Mouse (Mus musculus) spleen, adult 12 weeks (tissue): ENCODE measurements at regions not wholly inside any gene's neighbourhood (a gene's known extent, or its start where the extent isn't known, plus 50 kb on each side); places are given as distances from the start of the nearest gene placed in this dataset.

ENCODE experiments used
- DNase-seq: peaks from one replicate; pipeline ENCODE4 v3.0.0; 2022; ENCODE audit warnings: low spot score

GRCm38 (mm10) chr9:120628794-120629560 lies 57.7 kb downstream of the Rpl14 start:
- no peak for DNase-seq

- no peak for DNase-seq
These were observed 58.4 kb downstream of the Rpl14 start for GRCm38 (mm10) chr9:120629609-120630008.

GRCm38 (mm10) chr9:120632821-120633220 lies 61.6 kb downstream of the Rpl14 start:
- DNase-seq = no peak

- DNase-seq = no peak
These were observed 71.4 kb downstream of the Rpl14 start for GRCm38 (mm10) chr9:120642656-120643055.

GRCm38 (mm10) chr9:120643371-120643770 lies 72.1 kb downstream of the Rpl14 start:
- DNase-seq = no peak

- DNase-seq = no peak
These were observed 74.5 kb downstream of the Rpl14 start for GRCm38 (mm10) chr9:120645776-120646175.

- DNase-seq = no peak
These were observed 75.8 kb downstream of the Rpl14 start for GRCm38 (mm10) chr9:120646806-120647667.

GRCm38 (mm10) chr9:120647668-120647955 lies 76.4 kb downstream of the Rpl14 start:
- DNase-seq = no peak

- no peak for DNase-seq
These were observed 81.5 kb downstream of the Rpl14 start for GRCm38 (mm10) chr9:120652733-120653132.

GRCm38 (mm10) chr9:120653170-120653569 lies 81.9 kb downstream of the Rpl14 start:
- no peak for DNase-seq

- DNase-seq = no peak
These were observed 83.5 kb downstream of the Rpl14 start for GRCm38 (mm10) chr9:120654736-120655135.

GRCm38 (mm10) chr9:120656976-120657375 lies 85.7 kb downstream of the Rpl14 start:
- DNase-seq = no peak

GRCm38 (mm10) chr9:120657786-120658185 lies 86.5 kb downstream of the Rpl14 start:
- no peak for DNase-seq

GRCm38 (mm10) chr9:120658576-120658975 lies 87.3 kb downstream of the Rpl14 start:
- DNase-seq = no peak

GRCm38 (mm10) chr9:120661226-120661625 lies 90.0 kb downstream of the Rpl14 start:
- DNase-seq = no peak

- DNase-seq = no peak
These were observed 90.5 kb downstream of the Rpl14 start for GRCm38 (mm10) chr9:120661641-120662227.

GRCm38 (mm10) chr9:120663181-120663580 lies 91.9 kb downstream of the Rpl14 start:
- no peak for DNase-seq

GRCm38 (mm10) chr9:120664086-120664485 lies 92.8 kb downstream of the Rpl14 start:
- DNase-seq = no peak

- DNase-seq = no peak
These were observed 101.2 kb downstream of the Rpl14 start for GRCm38 (mm10) chr9:120672452-120672851.

- no peak for DNase-seq
These were observed 103.6 kb downstream of the Rpl14 start for GRCm38 (mm10) chr9:120674855-120675254.

- no peak for DNase-seq
These were observed 104.3 kb downstream of the Rpl14 start for GRCm38 (mm10) chr9:120675371-120676150.

- DNase-seq = no peak
These were observed 105.1 kb downstream of the Rpl14 start for GRCm38 (mm10) chr9:120676301-120676700.
